In the genomic region with DNA sequence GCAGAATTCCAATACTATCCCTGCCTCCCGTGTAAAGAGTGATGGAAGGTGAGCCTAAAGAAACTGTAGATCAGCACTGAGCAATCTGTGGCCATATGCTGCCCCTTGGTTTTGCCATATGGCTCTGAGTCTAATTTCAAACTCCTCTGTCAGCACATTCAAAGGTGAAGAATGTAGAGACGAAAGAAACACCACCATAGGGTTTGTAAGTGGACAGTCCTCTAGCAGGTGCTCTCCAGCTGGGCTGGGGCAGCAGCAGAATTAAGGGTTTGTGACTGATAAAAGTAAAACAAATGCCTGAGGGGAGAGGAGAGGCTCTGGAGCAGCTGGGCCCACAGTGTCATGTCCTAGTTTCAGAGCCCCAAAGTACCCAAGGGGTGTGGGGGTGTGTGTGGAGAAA, we compare ENCODE assay signal across 28 mouse cellular contexts. TPM values are rescaled to one million over a fixed set of nuclear protein-coding genes. Genes with fewer than 3 reads are reported as not detected.
DNase-seq lines count a peak whose midpoint lies in the region; ATAC-seq and TF ChIP-seq lines count a peak whose summit lies in the region.
"Had no signal": no experiment of that assay in that cellular context is flagged by ENCODE, and none has a peak within 500 bp of the region (broad histone marks: within the 10 kb centered on the region; RNA-seq: fewer than 3 reads in every experiment).

No protein-coding gene starts in this region.

- no peak overlapping the region for H3K4me3 ChIP-seq in hindbrain, postnatal 0 days (ENCODE audit: low read length)
- H3K4me3 ChIP-seq in hindbrain, embryonic 10.5 days: no peak overlapping the region
- H3K4me3 ChIP-seq in cerebellum, adult 2 months (replicated peaks; ENCODE audit: insufficient read depth, low read depth, low read length): no peak overlapping the region
- H3K4me3 ChIP-seq: forebrain, embryonic 10.5 days; heart, embryonic 15.5 days; kidney, embryonic 15.5 days; liver, embryonic 13.5 days; midbrain, embryonic 13.5 days; neural tube, embryonic 12.5 days; stomach, embryonic 15.5 days had no signal

- TF ChIP-seq CTCF in hindbrain, postnatal 0 days (IDR thresholded peaks at IDR 0.05; ENCODE audit: low read depth): no peak
- TF ChIP-seq CTCF in cerebellum, adult 2 months (IDR thresholded peaks at IDR 0.05; ENCODE audit: borderline replicate concordance, insufficient read depth, low read depth, low read length): no peak

- WGBS in hindbrain, postnatal 0 days: 61% methylated on average over 2 of the region's 2 CpGs
- 66% methylated on average over 2 of the region's 2 CpGs for WGBS in hindbrain, embryonic 10.5 days
- WGBS in cerebellum, adult 2 months: 15% methylated on average over 2 of the region's 2 CpGs

- DNase-seq in hindbrain, postnatal 0 days (ENCODE audit: low spot score): peak; percentile 9
- DNase-seq in hindbrain, embryonic 10.5 days (ENCODE audit: low spot score): no peak
- DNase-seq in cerebellum, adult 2 months: peak; percentile 65 to 84
- DNase-seq in cerebellum, postnatal 25 days: peak; percentile 70 to 72
- no peak for DNase-seq in left cerebral cortex, adult 8-10 months (ENCODE audit: low spot score in 2 of 2)
- no peak for DNase-seq in spleen, postnatal 14 days (ENCODE audit: low spot score in 2 of 2)
- DNase-seq: adrenal gland, adult 8-10 months; B cell, adult 2 months; forebrain, postnatal 0 days; gastrocnemius, postnatal 36 days; heart, postnatal 4 days; kidney, postnatal 36 days; liver, embryonic 13.5 days; lung, adult 2 months; lung, postnatal 14 days; right cerebral cortex, adult 18-20 months; right cerebral cortex, postnatal 4 days; thymus, postnatal 25 days had no signal

- no peak for ATAC-seq in hindbrain, postnatal 0 days
- ATAC-seq in megakaryocyte progenitor cell, adult 5-6 weeks (replicated peaks; ENCODE audit: poor library complexity): no peak
- ATAC-seq: activated CD4-positive, CD25-positive, alpha-beta regulatory T cell, adult 4 months; forebrain, postnatal 0 days; intestine, postnatal 0 days; midbrain, embryonic 13.5 days had no signal

- H3K4me1 ChIP-seq in hindbrain, postnatal 0 days (ENCODE audit: insufficient read depth, low read length): no peaks in the 10 kb centered on the region
- H3K4me1 ChIP-seq in hindbrain, embryonic 10.5 days (replicated peaks): no peaks in the 10 kb centered on the region
- peaks cover 4% of the 10 kb centered on the region; the same call in 1 of the 2 replicates for H3K4me1 ChIP-seq in cerebellum, adult 2 months (ENCODE audit: control insufficient read depth, insufficient read depth, low read length)
- H3K4me1 ChIP-seq: forebrain, embryonic 10.5 days; heart, embryonic 15.5 days; kidney, embryonic 15.5 days; liver, embryonic 13.5 days; midbrain, embryonic 13.5 days; neural tube, embryonic 12.5 days; stomach, embryonic 15.5 days had no signal

- no peak overlapping the region for H3K27ac ChIP-seq in hindbrain, postnatal 0 days
- H3K27ac ChIP-seq in hindbrain, embryonic 10.5 days: no peak overlapping the region
- no peak overlapping the region for H3K27ac ChIP-seq in cerebellum, adult 2 months (ENCODE audit: insufficient read depth, low read length)
- H3K27ac ChIP-seq: forebrain, embryonic 10.5 days; heart, embryonic 15.5 days; kidney, embryonic 15.5 days; liver, embryonic 13.5 days; midbrain, embryonic 13.5 days; neural tube, embryonic 12.5 days; stomach, embryonic 15.5 days had no signal

- no peak overlapping the region for H3K9ac ChIP-seq in hindbrain, postnatal 0 days (replicated peaks; ENCODE audit: low read length)
- H3K9ac ChIP-seq: forebrain, postnatal 0 days; heart, embryonic 15.5 days; kidney, embryonic 15.5 days; liver, embryonic 13.5 days; midbrain, embryonic 13.5 days; neural tube, embryonic 12.5 days; stomach, embryonic 15.5 days had no signal

- no peak for TF ChIP-seq POLR2A in cerebellum, adult 2 months (IDR thresholded peaks at IDR 0.05; ENCODE audit: borderline replicate concordance, insufficient read depth, low read length)

- H3K27me3 ChIP-seq in hindbrain, postnatal 0 days (ENCODE audit: insufficient read depth, low read length): no peaks in the 10 kb centered on the region
- no peaks in the 10 kb centered on the region for H3K27me3 ChIP-seq in hindbrain, embryonic 10.5 days (ENCODE audit: insufficient read depth, poor library complexity, severe bottlenecking)
- H3K27me3 ChIP-seq in cerebellum, adult 2 months (ENCODE audit: control insufficient read depth, insufficient read depth, low read length): no peaks in the 10 kb centered on the region
- H3K27me3 ChIP-seq: heart, embryonic 15.5 days; kidney, embryonic 15.5 days; liver, embryonic 13.5 days; midbrain, embryonic 13.5 days; neural tube, embryonic 12.5 days; stomach, embryonic 15.5 days had no signal

- H3K4me2 ChIP-seq in hindbrain, postnatal 0 days (ENCODE audit: low read depth, low read length): no peak overlapping the region
- H3K4me2 ChIP-seq: heart, embryonic 15.5 days; kidney, embryonic 15.5 days; liver, embryonic 13.5 days; midbrain, embryonic 13.5 days; neural tube, embryonic 12.5 days; stomach, embryonic 15.5 days had no signal

- no peaks in the 10 kb centered on the region for H3K36me3 ChIP-seq in hindbrain, postnatal 0 days (ENCODE audit: insufficient read depth, low read length)
- H3K36me3 ChIP-seq in hindbrain, embryonic 10.5 days: no peaks in the 10 kb centered on the region
- H3K36me3 ChIP-seq: forebrain, embryonic 10.5 days; heart, embryonic 15.5 days; kidney, embryonic 15.5 days; liver, embryonic 13.5 days; midbrain, embryonic 13.5 days; neural tube, embryonic 12.5 days; stomach, embryonic 15.5 days had no signal

- no peaks in the 10 kb centered on the region for H3K9me3 ChIP-seq in hindbrain, postnatal 0 days (ENCODE audit: low read length)
- H3K9me3 ChIP-seq in hindbrain, embryonic 10.5 days: no peaks in the 10 kb centered on the region
- H3K9me3 ChIP-seq: forebrain, embryonic 10.5 days; heart, embryonic 15.5 days; kidney, embryonic 15.5 days; liver, embryonic 13.5 days; midbrain, embryonic 13.5 days; neural tube, embryonic 12.5 days; stomach, embryonic 15.5 days had no signal

RNA-seq across cellular contexts. Expression of a gene that starts 6.2 kb away (rescaled TPM):
- 2.0 and 6.5 TPM in 2 replicates for total RNA-seq in hindbrain, postnatal 0 days (2014; rRNA removed)
- polyA plus RNA-seq in hindbrain, postnatal 0 days (2015; fragmentation: Nextera tagmentation; extraction: Ambion mirVana): 0.50 and 0.58 TPM in 2 replicates
- polyA plus RNA-seq in hindbrain, embryonic 10.5 days (2016; fragmentation: Nextera tagmentation; extraction: Ambion mirVana): 0.88 and 0.99 TPM in 2 replicates
- polyA plus RNA-seq in cerebellum, adult 2 months (2012; rRNA removed): 0.36 and 0.46 TPM in 2 replicates
- 13.9 and 15.3 TPM in 2 replicates for total RNA-seq in megakaryocyte progenitor cell, adult 5-6 weeks (2015)
- 13.0 and 13.6 TPM in 2 replicates for total RNA-seq in megakaryocyte progenitor cell, adult 5-6 weeks (2017)
- total RNA-seq in left cerebral cortex, adult 8-10 months (2022): 1 to 10 TPM; 3.5 to 5.3 (median 4.7) TPM
- total RNA-seq: MEL had no signal

Comparison
In these comparisons a context has a peak if more than half of its experiments do, and no peak if none do; other contexts are left out.
1. DNase-seq: peak in hindbrain, postnatal 0 days (single experiment), cerebellum, adult 2 months (2 of 2) and cerebellum, postnatal 25 days (2 of 2); none in hindbrain, embryonic 10.5 days (single experiment), left cerebral cortex, adult 8-10 months (0 of 2) and spleen, postnatal 14 days (0 of 2).